Mouse (Mus musculus) kidney, postnatal 25 days (tissue): ENCODE measurements around the gene Rfk.

Source experiments
- DNase-seq, 2 experiments: peaks; one replicate each; pipeline ENCODE4 v3.0.0; 2021; ENCODE audit warnings: mixed read lengths in 2 of 2

The Rfk gene

DNA sequence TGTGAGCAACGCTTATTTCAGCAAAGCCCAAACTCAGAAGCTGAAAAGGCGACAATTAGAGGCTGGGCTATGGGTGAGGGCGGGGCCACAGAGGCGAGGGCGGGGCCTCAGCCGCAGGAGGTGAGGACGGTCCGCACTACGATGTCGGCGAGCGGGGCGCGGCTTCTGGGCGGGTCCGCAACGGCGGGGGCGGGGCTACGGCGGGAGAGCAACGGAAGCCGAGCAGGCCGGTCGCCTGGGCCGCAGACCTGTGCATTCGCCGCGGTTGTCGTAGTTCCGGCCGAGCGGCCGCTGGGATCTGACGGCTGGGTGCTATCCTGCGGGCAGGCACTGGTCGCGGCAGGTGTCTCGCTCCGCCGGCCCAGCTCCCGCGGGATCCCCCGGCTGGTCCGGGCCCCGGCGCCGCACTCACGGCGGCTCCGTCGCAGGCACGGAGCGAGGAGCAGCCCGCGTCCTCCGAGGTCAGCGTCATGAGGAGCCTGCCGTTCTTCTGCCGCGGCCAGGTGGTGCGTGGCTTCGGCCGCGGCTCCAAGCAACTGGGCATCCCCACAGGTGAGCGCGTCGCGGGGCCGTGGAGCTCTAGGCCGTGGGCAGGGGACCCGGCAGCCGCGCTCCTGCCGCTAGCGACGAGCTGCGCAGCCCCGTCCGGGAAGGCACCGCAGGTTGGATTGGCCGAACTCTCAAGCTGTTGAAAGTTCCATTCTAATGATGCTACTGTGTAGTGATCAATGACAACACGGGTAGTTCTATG, at the start of gene Rfk:
Gene Rfk, plus strand, starts transcription at position 203 of the 751 bp plus-strand sequence.
- peak; percentile 96 to 97 for DNase-seq

GRCm38 (mm10) chr19:17344881-17345280, 49.0 kb upstream of the Rfk start:
- DNase-seq: no peak

GRCm38 (mm10) chr19:17346716-17347474, 46.9 kb upstream of the Rfk start:
- no peak for DNase-seq

GRCm38 (mm10) chr19:17347852-17348251, 46.0 kb upstream of the Rfk start:
- DNase-seq: no peak

GRCm38 (mm10) chr19:17353727-17354126, 40.1 kb upstream of the Rfk start:
- no peak for DNase-seq

DNA sequence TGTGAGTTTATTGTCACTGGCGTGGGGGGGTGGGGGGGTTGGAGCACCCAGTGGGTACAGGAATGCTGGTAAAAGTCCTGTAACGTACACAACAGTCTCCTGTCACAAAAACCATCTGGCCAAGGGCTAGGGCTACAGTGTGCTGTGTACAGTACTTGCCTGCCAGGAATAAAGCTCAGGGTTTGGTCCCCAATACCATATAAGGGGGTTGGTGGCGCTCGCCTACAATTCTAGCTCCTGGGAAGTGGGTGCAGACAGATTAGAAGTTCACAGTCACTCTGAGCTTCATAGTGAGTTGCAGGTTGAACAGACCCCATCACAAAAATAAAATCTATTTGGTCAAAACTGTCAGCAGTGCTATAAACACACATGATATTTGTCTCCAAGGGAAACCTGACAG, 39.5 kb upstream of the Rfk start:
- DNase-seq: no peak

DNA sequence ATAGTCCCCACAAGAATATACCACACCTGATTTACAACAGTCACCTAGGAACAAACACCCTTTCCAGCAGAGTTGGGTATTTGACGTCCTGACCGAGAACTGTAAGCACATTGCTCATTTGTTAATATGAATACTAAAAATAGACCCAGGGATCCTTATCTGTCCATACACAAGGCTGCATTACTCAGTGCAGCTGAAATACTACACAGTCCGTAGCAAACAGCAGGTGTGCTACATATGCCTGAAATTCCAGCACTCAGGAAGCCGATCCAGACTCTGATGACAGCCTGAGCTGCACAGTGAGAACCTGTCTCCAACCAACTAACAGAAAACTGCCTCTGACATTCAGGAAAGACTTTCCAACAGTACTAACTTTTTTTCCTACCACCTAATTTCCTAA, 39.0 kb upstream of the Rfk start:
- no peak for DNase-seq

- DNase-seq: no peak
These were observed 38.5 kb upstream of the Rfk start for GRCm38 (mm10) chr19:17355361-17355760.

GRCm38 (mm10) chr19:17355950-17356867, 37.6 kb upstream of the Rfk start:
- peak; percentile 85 to 90 for DNase-seq

DNA sequence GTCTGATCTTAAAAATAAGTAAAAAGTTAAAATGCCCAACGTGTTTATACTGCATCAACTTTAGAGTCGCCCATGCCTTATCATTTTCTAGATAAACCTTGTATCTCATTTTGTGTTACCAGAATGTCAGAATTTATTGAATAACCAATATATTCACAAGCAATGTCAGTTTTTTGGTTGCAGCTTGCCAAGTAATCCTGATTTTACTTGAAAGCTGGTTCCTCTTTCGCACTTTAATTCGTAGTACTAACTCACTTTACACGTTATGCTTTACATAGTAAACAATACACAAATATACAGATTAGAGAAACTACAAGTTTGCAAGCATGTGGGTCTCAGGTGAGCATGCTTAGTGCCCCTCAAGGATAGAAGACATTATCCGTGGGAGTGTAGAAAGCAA, 36.9 kb upstream of the Rfk start:
- DNase-seq: no peak

- peak in 1 of 2 experiments; percentile 38 for DNase-seq
These were observed 36.5 kb upstream of the Rfk start for GRCm38 (mm10) chr19:17357391-17357790.

GRCm38 (mm10) chr19:17359315-17359890, 34.4 kb upstream of the Rfk start:
- no peak for DNase-seq

DNA sequence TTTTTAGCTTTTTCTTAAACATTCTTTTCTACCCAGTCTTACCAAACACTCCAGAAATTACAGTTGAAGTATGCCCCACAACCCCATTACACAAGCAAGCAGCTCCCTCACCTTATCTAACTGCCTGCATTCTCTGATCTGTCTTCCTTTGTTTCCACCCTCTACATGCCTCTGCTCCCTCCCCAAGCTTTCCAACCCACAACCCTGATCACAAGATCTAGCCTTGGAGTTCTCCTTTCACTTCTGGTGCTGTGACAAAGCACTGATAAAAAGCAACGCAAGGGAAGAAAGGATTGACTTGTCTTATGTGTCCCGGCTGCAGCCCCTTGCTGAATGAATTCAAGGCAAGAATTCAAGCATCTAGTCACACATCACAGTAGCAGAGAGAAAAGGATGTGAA, 32.7 kb upstream of the Rfk start:
- DNase-seq: no peak

GRCm38 (mm10) chr19:17364741-17365140, 29.1 kb upstream of the Rfk start:
- peak in 1 of 2 experiments; percentile 61 for DNase-seq

DNA sequence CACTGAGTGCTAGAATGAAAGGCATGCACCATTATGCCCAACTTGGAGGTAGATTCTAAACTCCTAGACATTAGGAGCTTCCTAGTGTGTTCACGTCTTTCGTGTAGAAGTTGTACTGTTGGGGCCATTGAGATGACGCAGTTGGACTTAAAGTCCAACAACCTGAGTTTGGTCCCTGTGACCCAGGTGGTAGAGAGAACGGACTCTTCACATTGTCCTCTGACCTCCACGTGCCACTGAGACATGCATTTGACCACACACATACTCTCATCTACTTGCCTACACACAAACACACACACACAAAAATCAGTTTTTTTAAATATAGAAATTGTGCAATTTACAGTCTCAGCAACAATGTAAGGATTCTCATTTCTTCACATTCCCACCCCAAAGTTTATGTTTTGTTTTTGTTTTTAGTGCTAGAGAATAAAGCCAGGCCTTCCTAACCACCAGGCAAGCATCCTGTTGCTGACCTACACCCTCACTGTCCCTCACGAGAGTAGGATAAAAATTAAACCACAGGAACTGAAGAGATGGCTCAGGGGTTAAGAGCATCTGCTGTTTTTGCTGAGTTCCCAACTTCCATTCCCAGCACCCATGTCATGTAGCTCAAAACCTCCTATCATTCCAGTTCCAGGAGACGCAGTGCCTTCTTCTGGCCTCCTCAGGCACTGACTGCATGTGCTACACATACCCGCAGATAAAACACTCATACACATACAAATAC, 27.3 kb upstream of the Rfk start:
- DNase-seq: peak; percentile 33 to 57

GRCm38 (mm10) chr19:17368557-17368956, 25.3 kb upstream of the Rfk start:
- DNase-seq: no peak

DNA sequence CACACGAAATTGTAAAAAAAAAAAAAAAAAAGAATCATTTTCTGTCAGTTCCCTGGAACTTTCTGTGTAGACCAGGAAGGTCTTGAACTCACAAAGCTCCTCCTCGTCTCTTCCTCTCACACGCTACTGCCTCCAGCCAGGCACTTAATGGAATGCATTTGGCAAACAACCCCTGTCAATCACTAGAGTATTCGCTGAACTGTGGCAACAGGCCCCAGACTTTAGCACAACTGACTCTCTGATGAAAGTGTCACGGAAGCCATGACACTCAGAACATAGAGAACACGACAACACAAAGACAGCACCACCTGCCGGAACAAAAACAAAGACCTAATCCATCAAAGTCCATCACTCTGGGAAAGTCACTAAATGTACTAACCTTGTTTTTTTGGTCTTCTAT, 24.3 kb upstream of the Rfk start:
- peak; percentile 29 to 64 for DNase-seq

DNA sequence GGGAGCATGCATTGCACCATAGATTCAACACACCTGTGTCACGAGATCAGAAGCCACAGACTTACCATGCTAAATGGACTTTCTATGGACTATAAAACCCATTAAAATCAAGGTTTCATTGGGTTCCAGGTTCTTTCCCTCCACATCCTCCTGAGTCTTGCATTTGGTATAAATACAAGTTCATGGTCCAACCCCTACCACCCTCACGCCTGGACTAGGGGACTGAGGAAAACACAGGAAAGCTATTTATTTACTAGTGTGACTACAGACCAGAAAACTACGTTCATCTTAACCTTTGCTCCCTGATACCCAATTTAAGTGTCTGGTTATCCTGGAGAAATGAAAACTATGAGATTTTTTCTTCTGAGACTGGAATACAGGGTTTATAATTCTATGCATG, 21.1 kb upstream of the Rfk start, which contains the start of gene Gcnt1:
Gene Gcnt1, minus strand, starts transcription at position 144 of the 400 bp plus-strand sequence.
- peak; percentile 46 to 75 for DNase-seq

DNA sequence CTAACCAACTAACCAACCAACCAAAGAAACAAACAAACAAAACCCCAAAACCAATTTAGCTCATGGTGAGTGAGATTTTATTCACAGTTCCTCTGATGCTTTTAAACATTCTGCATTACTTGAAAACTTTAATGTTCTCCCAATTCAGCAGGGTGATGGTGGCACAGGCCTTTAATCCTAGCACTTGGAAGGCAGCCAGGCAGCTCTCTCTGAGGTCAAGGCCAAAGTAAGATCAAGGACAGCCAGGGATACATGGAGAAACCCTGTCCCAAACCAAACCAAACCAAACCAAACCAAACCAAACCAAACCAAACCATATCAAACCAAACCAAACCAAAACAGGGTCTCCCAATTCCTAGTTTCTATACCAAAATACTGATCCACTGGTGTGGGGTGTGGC, 15.0 kb upstream of the Rfk start:
- DNase-seq: peak; percentile 51 to 61

- DNase-seq: no peak
These were observed 13.3 kb upstream of the Rfk start for GRCm38 (mm10) chr19:17380549-17380948.

DNA sequence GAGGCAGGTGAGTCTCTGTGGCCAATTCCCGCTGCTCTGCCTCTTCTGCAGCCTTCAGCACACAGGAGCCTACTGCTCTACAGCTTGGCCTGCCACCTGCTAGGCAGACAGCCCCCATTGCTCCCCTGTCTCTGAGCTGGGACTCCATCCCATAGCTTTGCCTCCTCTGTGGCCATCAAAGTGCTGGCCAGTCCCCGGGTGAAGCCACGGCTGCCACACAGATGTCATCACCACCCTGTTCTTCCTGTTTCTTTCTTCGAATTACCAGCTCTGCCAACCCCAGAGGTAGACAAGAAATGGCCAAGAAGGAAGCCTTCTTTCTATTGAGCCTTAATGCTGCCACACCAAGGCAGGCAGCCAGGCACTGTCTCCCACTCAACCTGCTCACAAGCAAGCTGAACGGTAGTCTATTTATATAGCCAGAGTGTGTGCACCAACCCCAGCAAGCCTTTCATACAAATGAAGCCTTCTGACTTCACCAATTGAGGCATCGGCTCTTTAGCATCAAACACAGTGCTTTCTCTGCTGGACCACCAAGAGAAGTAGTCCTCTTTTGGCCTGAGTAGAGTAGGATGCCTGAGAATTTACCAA, 10.9 kb upstream of the Rfk start:
- no peak for DNase-seq

- no peak for DNase-seq
These were observed 8.8 kb upstream of the Rfk start for GRCm38 (mm10) chr19:17385022-17385421.
